Mouse (Mus musculus) kidney, postnatal 10 days (tissue): ENCODE measurements around the gene Gja4.

Source experiments
- DNase-seq: peaks from one replicate; pipeline ENCODE4 v3.0.0; 2021; ENCODE audit warnings: mixed read lengths

The Gja4 gene

GRCm38 (mm10) chr4:127323651-127324050, 9.8 kb upstream of the Gja4 start:
- DNase-seq, result no peak

- DNase-seq, result peak; percentile 82
Observed at GRCm38 (mm10) chr4:127319613-127320012, 5.8 kb upstream of the Gja4 start.

- DNase-seq, result no peak
Observed at GRCm38 (mm10) chr4:127317143-127317542, 3.3 kb upstream of the Gja4 start.

GRCm38 (mm10) chr4:127315753-127316152, 1.9 kb upstream of the Gja4 start:
- DNase-seq, result no peak

GRCm38 (mm10) chr4:127314585-127314984, 746 bp upstream of the Gja4 start:
- DNase-seq, result no peak

GRCm38 (mm10) chr4:127312349-127312748, 1.5 kb downstream of the Gja4 start:
- no peak for DNase-seq

- DNase-seq, result no peak
Observed at GRCm38 (mm10) chr4:127311561-127311960, 2.3 kb downstream of the Gja4 start.

- DNase-seq, result no peak
Observed at GRCm38 (mm10) chr4:127306915-127307314, 6.9 kb downstream of the Gja4 start.

- peak; percentile 24 for DNase-seq
Observed at GRCm38 (mm10) chr4:127303796-127304195, 10.0 kb downstream of the Gja4 start.

- DNase-seq, result no peak
Observed at GRCm38 (mm10) chr4:127300503-127300902, 13.3 kb downstream of the Gja4 start.

GRCm38 (mm10) chr4:127292631-127293030, 21.2 kb downstream of the Gja4 start:
- DNase-seq, result no peak

- peak; percentile 62 for DNase-seq
Observed at GRCm38 (mm10) chr4:127289039-127289548, 24.7 kb downstream of the Gja4 start.

GRCm38 (mm10) chr4:127286907-127287306, 26.9 kb downstream of the Gja4 start:
- no peak for DNase-seq

- no peak for DNase-seq
Observed at GRCm38 (mm10) chr4:127279241-127279640, 34.6 kb downstream of the Gja4 start.

GRCm38 (mm10) chr4:127278451-127279001, 35.3 kb downstream of the Gja4 start:
- DNase-seq, result peak; percentile 51

GRCm38 (mm10) chr4:127264183-127264554, 49.7 kb downstream of the Gja4 start:
- DNase-seq, result no peak

- peak; percentile 37 for DNase-seq
Observed at GRCm38 (mm10) chr4:127263438-127264182, 50.2 kb downstream of the Gja4 start.

- DNase-seq, result no peak
Observed at GRCm38 (mm10) chr4:127261601-127262000, 52.2 kb downstream of the Gja4 start.
